Mouse (Mus musculus) lung, embryonic 16.5 days (tissue): ENCODE data around the gene Mroh8. TPM values are rescaled to one million over a fixed set of nuclear protein-coding genes. Genes with fewer than 3 reads are reported as not detected.

Experiments
- ATAC-seq: fragments of 200-750 bp; cut with Nextera tagmentation; 2 replicates; pipeline ENCODE4 v1.8.0; 2017; ENCODE audit warnings: low read depth, mild to moderate bottlenecking, moderate library complexity
- H3K27ac ChIP-seq: fragments of 300-500 bp; sonication (generic); 2 replicates; pipeline ENCODE4 v1.5.1; 2014; ENCODE audit warnings: mild to moderate bottlenecking, control low read depth, low read length
- H3K27me3 ChIP-seq: fragments of 300-500 bp; sonication (generic); 2 replicates; pipeline ENCODE4 v1.6.1; 2014; ENCODE audit warnings: low read depth, low read length, mixed read lengths; ENCODE audit not compliant: control insufficient read depth, insufficient read depth
- H3K36me3 ChIP-seq: fragments of 300-500 bp; sonication (generic); 2 replicates; pipeline ENCODE4 v1.6.1; 2014; ENCODE audit warnings: low read length; ENCODE audit not compliant: control insufficient read depth, insufficient read depth
- H3K4me1 ChIP-seq: fragments of 300-500 bp; sonication (generic); replicated peaks from 2 replicates; pipeline ENCODE4 v1.6.1; 2014; ENCODE audit warnings: low read length, mixed read lengths; ENCODE audit not compliant: control insufficient read depth, insufficient read depth
- H3K4me2 ChIP-seq: fragments of 300-500 bp; sonication (generic); 2 replicates; pipeline ENCODE4 v1.6.1; 2014; ENCODE audit warnings: low read depth, low read length, control low read depth
- H3K4me3 ChIP-seq: fragments of 300-500 bp; sonication (generic); 2 replicates; pipeline ENCODE4 v1.5.1; 2014; ENCODE audit warnings: mild to moderate bottlenecking, low read length, control low read depth
- H3K9ac ChIP-seq: fragments of 300-500 bp; sonication (generic); 2 replicates; pipeline ENCODE4 v1.6.1; 2014; ENCODE audit warnings: low read length, control low read depth
- H3K9me3 ChIP-seq: fragments of 300-500 bp; sonication (generic); 2 replicates; pipeline ENCODE4 v1.6.1; 2016; ENCODE audit warnings: low read length; ENCODE audit not compliant: control insufficient read depth
- WGBS: fragments of 180-500 bp; shearing (Covaris S2); extraction: QIAGEN DNeasy Blood & Tissue Kit; methylation state at CpG from one replicate; pipeline ENCODE4 v1.1.7; 2014; 5-methylcytosine and 5-hydroxymethylcytosine counted together
- polyA plus RNA-seq: library from polyadenylated mRNA; unstranded; fragments of >200 nt; fragmentation: Nextera tagmentation; extraction: Ambion mirVana; gene quantifications from 2 replicates; pipeline ENCODE4 v1.2.1, GENCODE M21; 2015

Mroh8 gene
- polyA plus RNA-seq, 1 experiment from 2014 or later, result 0.59 TPM

- Histone ChIP-seq H3K27ac (no peak overlapping the region), H3K9me3 (no peaks in the 10 kb centered on the region), H3K9ac (no peak overlapping the region), H3K4me2 (no peak overlapping the region), H3K36me3 (peaks cover 62% of the 10 kb centered on the region), H3K27me3 (no peaks in the 10 kb centered on the region), H3K4me3 (no peak overlapping the region), H3K4me1 (no peaks in the 10 kb centered on the region; the same call in 1 of the 2 replicates)
- ATAC-seq, result no peak
- 84% methylated on average over 6 of the region's 6 CpGs for WGBS
Measured at GRCm38 (mm10) chr2:157315486-157315885, 36.1 kb upstream of the Mroh8 start.

DNA sequence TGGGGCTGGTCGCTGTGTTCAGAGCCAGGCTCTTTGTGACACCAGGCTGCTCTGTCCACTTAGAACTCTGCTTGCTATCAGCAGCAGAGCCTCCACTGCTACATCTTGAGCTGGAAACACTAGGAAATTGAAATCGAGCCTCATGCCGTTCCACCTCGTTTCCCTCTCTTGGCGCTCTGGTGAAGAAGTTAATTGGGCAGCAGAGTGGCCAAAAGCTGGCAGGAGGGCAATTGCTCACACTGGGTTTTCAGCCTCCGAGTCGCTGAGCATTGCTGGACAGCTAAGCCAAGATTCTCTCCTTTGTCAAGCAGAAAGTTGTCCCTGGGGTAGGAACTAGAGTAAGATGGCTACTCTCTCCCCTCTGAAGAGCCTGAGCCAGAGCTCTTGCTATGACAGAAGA lies 35.0 kb upstream of the Mroh8 start:
- H3K4me1 ChIP-seq, result no peaks in the 10 kb centered on the region; the same call in 1 of the 2 replicates
- no peaks in the 10 kb centered on the region for H3K9me3 ChIP-seq
- no peak overlapping the region for H3K4me2 ChIP-seq
- no peak overlapping the region for H3K4me3 ChIP-seq
- H3K36me3 ChIP-seq, result peaks cover 56% of the 10 kb centered on the region
- no peaks in the 10 kb centered on the region for H3K27me3 ChIP-seq
- WGBS, result 87% methylated on average over 7 of the region's 7 CpGs
- no peak overlapping the region; the same call in 1 of the 2 replicates for H3K9ac ChIP-seq
- no peak overlapping the region for H3K27ac ChIP-seq
- no peak for ATAC-seq

- 84% methylated on average over 3 of the region's 3 CpGs for WGBS
Measured at GRCm38 (mm10) chr2:157313718-157314117, 34.4 kb upstream of the Mroh8 start.

DNA sequence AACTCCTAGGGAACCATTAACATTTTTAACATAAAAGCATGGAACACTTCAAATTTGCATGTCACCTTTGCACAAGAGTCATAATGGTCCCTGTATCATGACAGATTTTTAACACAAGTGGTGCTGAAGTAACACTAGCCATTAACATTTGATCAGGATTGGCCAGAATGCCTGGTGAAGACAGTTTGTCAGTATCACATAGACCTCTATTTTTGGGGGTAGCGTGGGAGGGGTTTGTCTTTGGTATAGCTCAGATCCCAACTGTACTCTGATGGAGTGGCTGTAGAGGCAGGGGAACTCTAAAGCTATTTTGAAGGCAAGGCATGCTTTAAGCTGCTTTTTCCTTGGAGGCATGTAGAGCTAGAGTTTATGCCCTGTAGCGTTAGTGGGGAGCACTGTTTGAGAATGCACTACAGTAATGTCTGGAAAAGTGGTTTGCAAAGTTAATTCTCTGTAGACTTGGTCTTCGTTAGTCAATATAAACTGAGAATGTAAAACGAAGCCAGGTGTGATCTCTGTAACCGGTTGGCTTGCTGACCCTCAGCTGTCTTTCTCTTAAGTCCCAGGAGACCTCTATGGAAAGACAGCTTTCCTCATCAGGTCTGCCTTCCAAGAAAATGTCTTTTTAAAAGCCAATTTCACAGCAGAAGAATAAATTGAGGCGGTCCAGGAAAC lies 31.8 kb upstream of the Mroh8 start:
- no peak overlapping the region for H3K4me2 ChIP-seq
- no peak overlapping the region for H3K4me3 ChIP-seq
- no peaks in the 10 kb centered on the region for H3K27me3 ChIP-seq
- H3K27ac ChIP-seq, result no peak overlapping the region
- 88% methylated on average over 6 of the region's 6 CpGs for WGBS
- ATAC-seq, result no peak
- no peak overlapping the region for H3K9ac ChIP-seq
- no peaks in the 10 kb centered on the region for H3K9me3 ChIP-seq
- peaks cover 4% of the 10 kb centered on the region for H3K4me1 ChIP-seq
- H3K36me3 ChIP-seq, result peaks cover 48% of the 10 kb centered on the region

More at GRCm38 (mm10) chr2:157313718-157314117, 34.4 kb upstream of the Mroh8 start:
- Histone ChIP-seq H3K4me2 (no peak overlapping the region), H3K27ac (no peak overlapping the region), H3K4me3 (no peak overlapping the region), H3K9me3 (no peaks in the 10 kb centered on the region), H3K36me3 (peaks cover 59% of the 10 kb centered on the region), H3K4me1 (no peaks in the 10 kb centered on the region; the same call in 1 of the 2 replicates), H3K27me3 (no peaks in the 10 kb centered on the region), H3K9ac (no peak overlapping the region)
- no peak for ATAC-seq

GRCm38 (mm10) chr2:157309611-157310010 lies 30.3 kb upstream of the Mroh8 start:
- WGBS, result 94% methylated on average over 8 of the region's 8 CpGs

DNA sequence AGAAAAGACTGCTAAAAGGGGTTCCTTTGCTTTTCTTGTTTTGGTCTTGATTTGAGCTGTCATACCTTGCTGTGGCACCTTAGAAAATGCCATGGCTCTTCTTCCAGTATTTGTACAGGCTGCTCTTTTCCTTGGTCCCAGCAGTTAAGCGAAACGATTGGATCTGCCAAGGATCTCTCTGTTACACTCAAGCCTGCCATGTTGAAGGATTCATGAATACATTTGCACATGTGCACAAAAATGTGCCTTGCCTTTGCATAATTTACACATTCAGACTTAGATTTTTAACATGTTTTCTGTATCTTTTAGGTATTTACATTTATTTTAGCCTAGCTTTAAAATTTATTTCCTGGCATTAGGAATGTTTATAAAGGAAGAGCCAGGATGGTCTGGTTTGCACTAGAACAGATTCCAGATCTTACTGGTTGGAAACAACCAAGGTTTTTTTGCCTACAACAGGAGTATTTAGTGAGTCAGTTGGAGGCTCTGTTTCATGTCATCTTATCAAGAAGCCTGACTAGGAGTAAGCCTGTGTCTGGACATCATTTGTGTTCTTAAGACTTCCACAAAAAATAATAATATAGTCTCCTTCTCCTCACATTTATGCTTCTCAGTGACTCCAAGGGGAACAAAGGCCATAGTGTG lies 29.0 kb upstream of the Mroh8 start:
- Histone ChIP-seq H3K27ac (peak overlapping the region; percentile 75), H3K4me3 (no peak overlapping the region), H3K9me3 (no peaks in the 10 kb centered on the region), H3K4me2 (no peak overlapping the region), H3K36me3 (peaks cover 34% of the 10 kb centered on the region), H3K9ac (no peak overlapping the region), H3K27me3 (no peaks in the 10 kb centered on the region), H3K4me1 (peaks cover 9% of the 10 kb centered on the region)
- ATAC-seq, result no peak
- whole genome bisulfite sequencing, result 62% methylated on average over 2 of the region's 2 CpGs

More at GRCm38 (mm10) chr2:157309611-157310010, 30.3 kb upstream of the Mroh8 start:
- H3K4me1 ChIP-seq, result peaks cover 9% of the 10 kb centered on the region
- no peaks in the 10 kb centered on the region for H3K27me3 ChIP-seq
- no peak overlapping the region for H3K4me3 ChIP-seq
- no peak for ATAC-seq
- H3K27ac ChIP-seq, result no peak overlapping the region
- H3K9ac ChIP-seq, result no peak overlapping the region
- peaks cover 38% of the 10 kb centered on the region for H3K36me3 ChIP-seq
- H3K4me2 ChIP-seq, result no peak overlapping the region
- no peaks in the 10 kb centered on the region for H3K9me3 ChIP-seq

DNA sequence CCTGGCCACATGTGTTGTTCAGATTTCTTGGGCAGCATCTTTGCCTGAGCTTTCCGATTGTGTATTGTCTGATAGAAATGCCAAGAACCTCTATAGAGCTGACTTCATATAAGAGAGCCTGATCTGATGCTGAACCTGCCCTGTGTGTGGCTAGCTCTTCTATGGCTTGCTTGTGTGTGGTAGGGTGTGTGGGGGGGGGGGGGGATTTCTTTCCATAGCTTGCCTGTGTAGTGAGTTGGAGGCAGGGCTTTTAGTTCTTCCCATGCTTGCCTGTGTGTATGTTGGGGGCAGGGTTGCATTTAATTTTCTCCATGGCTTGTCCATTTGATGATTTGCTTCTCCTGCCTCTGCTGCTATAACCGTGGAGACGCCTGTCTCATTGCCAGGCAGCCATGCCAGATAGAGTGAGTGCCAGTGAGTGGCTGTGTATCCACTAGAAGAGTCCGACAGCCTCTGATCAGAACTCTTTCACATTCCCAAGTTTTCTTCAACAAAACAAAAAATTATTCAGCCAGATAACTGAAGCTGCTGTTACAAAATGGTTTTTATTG lies 28.4 kb upstream of the Mroh8 start:
- Histone ChIP-seq H3K4me3 (no peak overlapping the region), H3K9me3 (no peaks in the 10 kb centered on the region), H3K36me3 (peaks cover 28% of the 10 kb centered on the region), H3K27me3 (no peaks in the 10 kb centered on the region), H3K4me1 (peaks cover 9% of the 10 kb centered on the region), H3K9ac (no peak overlapping the region), H3K27ac (peak overlapping the region; percentile 75), H3K4me2 (no peak overlapping the region)
- peak; percentile 76 for ATAC-seq
- WGBS, result 59% methylated on average over 4 of the region's 4 CpGs

DNA sequence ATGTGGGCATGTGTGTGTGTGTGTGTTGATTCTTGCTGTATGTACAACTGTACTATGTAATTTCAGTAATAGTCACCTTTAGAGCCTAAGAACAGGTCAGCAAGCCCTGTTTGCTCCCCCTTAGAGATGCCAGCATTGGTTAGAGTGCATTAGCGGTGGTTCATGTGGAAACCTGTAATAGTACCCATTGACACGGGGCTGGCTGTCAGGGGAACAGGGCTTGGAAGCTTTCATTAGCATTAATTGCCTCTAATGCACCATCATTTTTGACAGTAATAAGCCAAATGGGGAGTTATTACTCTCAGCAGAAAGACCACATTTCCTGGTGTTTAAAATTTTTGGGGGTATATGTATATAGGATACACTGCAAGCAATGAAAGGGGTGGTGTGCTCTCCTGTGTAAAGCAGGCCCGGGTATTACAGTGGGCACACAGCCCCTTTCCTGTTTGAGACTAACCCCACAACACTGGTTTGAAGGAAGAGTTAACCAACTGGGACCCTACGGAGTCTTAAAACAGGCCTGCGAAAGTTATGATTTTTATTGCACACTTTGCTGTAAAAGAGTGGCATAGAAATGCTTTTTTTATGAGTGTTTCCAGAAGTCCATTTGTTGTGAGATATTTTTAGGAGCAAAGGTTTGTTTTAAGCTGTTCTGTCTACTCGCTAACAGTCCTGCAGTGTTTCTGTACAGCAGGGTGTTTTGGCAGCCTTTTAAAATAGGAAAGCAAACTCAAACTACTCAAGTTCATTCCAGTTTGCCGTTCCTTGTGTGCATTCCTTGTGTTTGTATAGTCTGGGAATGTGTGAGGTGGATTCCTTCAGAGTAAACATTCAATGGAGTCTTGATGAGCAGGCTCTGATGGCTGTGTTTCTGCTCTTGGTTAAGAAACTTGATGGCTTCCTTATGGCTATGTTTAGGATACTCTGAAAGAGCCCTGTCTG lies 27.0 kb upstream of the Mroh8 start:
- H3K27ac ChIP-seq, result peak overlapping the region; percentile 88
- H3K27me3 ChIP-seq, result no peaks in the 10 kb centered on the region

More for the DNA sequence above, 27.0 kb upstream of the Mroh8 start:
- ATAC-seq, result peak; percentile 85
- 0 out of 2 replicates have a peak overlapping the region, but pooled peaks have one; percentile 14 for H3K9ac ChIP-seq
- 45% methylated on average over 7 of the region's 7 CpGs for WGBS
- H3K9me3 ChIP-seq, result no peaks in the 10 kb centered on the region
- no peak overlapping the region for H3K4me3 ChIP-seq
- H3K4me1 ChIP-seq, result peaks cover 9% of the 10 kb centered on the region
- H3K4me2 ChIP-seq, result peak overlapping the region; percentile 15; the same call in 1 of the 2 replicates
- peaks cover 25% of the 10 kb centered on the region for H3K36me3 ChIP-seq
